Comparison of ENCODE assay signal across 11 mouse cellular contexts in genomic region chr17:61667428-61667827, GRCm38 (mm10).
DNase-seq lines count a peak whose midpoint lies in the region; ATAC-seq and TF ChIP-seq lines count a peak whose summit lies in the region.
"Had no signal": no experiment of that assay in that cellular context is flagged by ENCODE, and none has a peak within 500 bp of the region (broad histone marks: within the 10 kb centered on the region; RNA-seq: fewer than 3 reads in every experiment).

No protein-coding gene starts in this region.

- no peak overlapping the region for H3K27ac ChIP-seq in hindbrain, postnatal 0 days
- H3K27ac ChIP-seq in hindbrain, embryonic 14.5 days: no peak overlapping the region
- H3K27ac ChIP-seq in forebrain, embryonic 15.5 days (replicated peaks): no peak overlapping the region
- H3K27ac ChIP-seq: hindbrain, embryonic 13.5 days; limb, embryonic 15.5 days had no signal

- H3K27me3 ChIP-seq in hindbrain, postnatal 0 days (ENCODE audit: insufficient read depth, low read length): no peaks in the 10 kb centered on the region
- no peaks in the 10 kb centered on the region for H3K27me3 ChIP-seq in hindbrain, embryonic 14.5 days (ENCODE audit: control insufficient read depth, insufficient read depth, low read length)
- no peaks in the 10 kb centered on the region for H3K27me3 ChIP-seq in forebrain, embryonic 15.5 days
- H3K27me3 ChIP-seq: hindbrain, embryonic 13.5 days; limb, embryonic 15.5 days had no signal

- H3K4me2 ChIP-seq in hindbrain, postnatal 0 days (ENCODE audit: low read depth, low read length): no peak overlapping the region
- H3K4me2 ChIP-seq in hindbrain, embryonic 14.5 days (replicated peaks): no peak overlapping the region
- H3K4me2 ChIP-seq in forebrain, embryonic 15.5 days (replicated peaks): no peak overlapping the region
- H3K4me2 ChIP-seq: hindbrain, embryonic 13.5 days; limb, embryonic 15.5 days had no signal

- intact Hi-C loops in left cerebral cortex, postnatal 4 days (cut with DNase I): no loop called here

- no peaks in the 10 kb centered on the region for H3K4me1 ChIP-seq in hindbrain, postnatal 0 days (ENCODE audit: insufficient read depth, low read length)
- no peaks in the 10 kb centered on the region for H3K4me1 ChIP-seq in hindbrain, embryonic 14.5 days (replicated peaks; ENCODE audit: control insufficient read depth, insufficient read depth, low read length)
- no peaks in the 10 kb centered on the region for H3K4me1 ChIP-seq in forebrain, embryonic 15.5 days
- H3K4me1 ChIP-seq: hindbrain, embryonic 13.5 days; limb, embryonic 15.5 days had no signal

- no peak for TF ChIP-seq CTCF in hindbrain, postnatal 0 days (IDR thresholded peaks at IDR 0.05; ENCODE audit: low read depth)

- no peak overlapping the region for H3K4me3 ChIP-seq in hindbrain, postnatal 0 days (ENCODE audit: low read length)
- H3K4me3 ChIP-seq in hindbrain, embryonic 14.5 days (replicated peaks; ENCODE audit: low read length): no peak overlapping the region
- H3K4me3 ChIP-seq in forebrain, embryonic 15.5 days: no peak overlapping the region
- H3K4me3 ChIP-seq: hindbrain, embryonic 13.5 days; limb, embryonic 15.5 days had no signal

- no peak for ATAC-seq in hindbrain, postnatal 0 days
- ATAC-seq in hindbrain, embryonic 14.5 days (ENCODE audit: low FRiP score): no peak
- ATAC-seq in forebrain, embryonic 15.5 days (replicated peaks): no peak

- no peak overlapping the region for H3K9ac ChIP-seq in hindbrain, postnatal 0 days (replicated peaks; ENCODE audit: low read length)
- H3K9ac ChIP-seq in hindbrain, embryonic 14.5 days: no peak overlapping the region
- no peak overlapping the region for H3K9ac ChIP-seq in forebrain, embryonic 15.5 days (replicated peaks)
- H3K9ac ChIP-seq: hindbrain, embryonic 13.5 days; limb, embryonic 15.5 days had no signal

- peak; percentile 21 for DNase-seq in hindbrain, postnatal 0 days (ENCODE audit: low spot score)
- DNase-seq in hindbrain, embryonic 14.5 days (ENCODE audit: low spot score): no peak
- peak; percentile 75 for DNase-seq in brain, adult 2 months (ENCODE audit: low read depth, low spot score)
- DNase-seq in frontal cortex, adult 2 months (ENCODE audit: extremely low spot score in 1 of 2, low spot score in 1 of 2): peak; percentile 56 to 85
- DNase-seq in left cerebral cortex, postnatal 4 days: peak; percentile 20
- DNase-seq in neural tube, embryonic 10.5 days (ENCODE audit: extremely low spot score, low spot score): no peak
- DNase-seq: lung, postnatal 36 days; thymus, postnatal 36 days had no signal

- no peaks in the 10 kb centered on the region for H3K36me3 ChIP-seq in hindbrain, postnatal 0 days (ENCODE audit: insufficient read depth, low read length)
- H3K36me3 ChIP-seq in hindbrain, embryonic 14.5 days (replicated peaks; ENCODE audit: control insufficient read depth, insufficient read depth): no peaks in the 10 kb centered on the region
- H3K36me3 ChIP-seq in forebrain, embryonic 15.5 days: no peaks in the 10 kb centered on the region
- H3K36me3 ChIP-seq: hindbrain, embryonic 13.5 days; limb, embryonic 15.5 days had no signal

- no peaks in the 10 kb centered on the region for H3K9me3 ChIP-seq in hindbrain, postnatal 0 days (ENCODE audit: low read length)
- H3K9me3 ChIP-seq in hindbrain, embryonic 14.5 days (ENCODE audit: control insufficient read depth, low read length): no peaks in the 10 kb centered on the region
- no peaks in the 10 kb centered on the region for H3K9me3 ChIP-seq in forebrain, embryonic 15.5 days
- H3K9me3 ChIP-seq: hindbrain, embryonic 13.5 days; limb, embryonic 15.5 days had no signal

Comparison
In these comparisons a context has a peak if more than half of its experiments do, and no peak if none do; other contexts are left out.
1. DNase-seq: peak in hindbrain, postnatal 0 days (single experiment), brain, adult 2 months (single experiment), frontal cortex, adult 2 months (2 of 2) and left cerebral cortex, postnatal 4 days (single experiment); none in hindbrain, embryonic 14.5 days (single experiment) and neural tube, embryonic 10.5 days (single experiment).